Mouse (Mus musculus) lung, postnatal 36 days (tissue): ENCODE measurements around the gene Ifi206.
A peak's percentile ranks its signal among the peaks of the same experiment; 100 is the strongest.
"Not testable (repeated sequence)": the region's sequence is repeated elsewhere in the genome, so short reads cannot be mapped to it uniquely, and the experiment has no call there.

ENCODE experiments used
- DNase-seq: peaks from one replicate; pipeline ENCODE4 v3.0.0; 2022; ENCODE audit warnings: mixed read lengths

The Ifi206 gene

GRCm38 (mm10) chr1:173490812-173491480 lies at the start of gene Ifi206:
Ifi206 (minus strand) TSS chr1:173491041.
- peak; percentile 18 for DNase-seq

GRCm38 (mm10) chr1:173535791-173536190 lies 45.0 kb upstream of the Ifi206 start, which contains the start of gene Ifi214:
Ifi214 (minus strand) TSS chr1:173535957.
- DNase-seq: peak; percentile 7

GRCm38 (mm10) chr1:173521452-173521851 lies 30.6 kb upstream of the Ifi206 start:
- no peak for DNase-seq

- DNase-seq: not testable (repeated sequence)
Measured at GRCm38 (mm10) chr1:173510595-173510994, 19.8 kb upstream of the Ifi206 start.

- not testable (repeated sequence) for DNase-seq
Measured at GRCm38 (mm10) chr1:173491483-173491882, 642 bp upstream of the Ifi206 start.

GRCm38 (mm10) chr1:173481182-173481574 lies 9.7 kb downstream of the Ifi206 start:
- DNase-seq: not testable (repeated sequence)

GRCm38 (mm10) chr1:173480399-173481181 lies 10.3 kb downstream of the Ifi206 start:
- DNase-seq: not testable (repeated sequence)

- DNase-seq: no peak
Measured at GRCm38 (mm10) chr1:173456761-173457160, 34.1 kb downstream of the Ifi206 start.

- peak; percentile 64 for DNase-seq
Measured at GRCm38 (mm10) chr1:173456139-173456754, 34.6 kb downstream of the Ifi206 start.

GRCm38 (mm10) chr1:173451665-173452064 lies 39.2 kb downstream of the Ifi206 start:
- DNase-seq: peak; percentile 41

- no peak for DNase-seq
Measured at GRCm38 (mm10) chr1:173450621-173451020, 40.2 kb downstream of the Ifi206 start.

GRCm38 (mm10) chr1:173447067-173447466 lies 43.8 kb downstream of the Ifi206 start:
- peak; percentile 17 for DNase-seq

- no peak for DNase-seq
Measured at GRCm38 (mm10) chr1:173443061-173443460, 47.8 kb downstream of the Ifi206 start.

GRCm38 (mm10) chr1:173441210-173441609 lies 49.6 kb downstream of the Ifi206 start:
- DNase-seq: no peak

- DNase-seq: no peak
Measured at GRCm38 (mm10) chr1:173440681-173441080, 50.2 kb downstream of the Ifi206 start.

- peak; percentile 39 for DNase-seq
Measured at GRCm38 (mm10) chr1:173437161-173437953, 53.5 kb downstream of the Ifi206 start.

GRCm38 (mm10) chr1:173432411-173432810 lies 58.4 kb downstream of the Ifi206 start:
- no peak for DNase-seq

GRCm38 (mm10) chr1:173429995-173430699 lies 60.7 kb downstream of the Ifi206 start:
- no peak for DNase-seq

GRCm38 (mm10) chr1:173427385-173427784 lies 63.5 kb downstream of the Ifi206 start:
- peak; percentile 41 for DNase-seq

- no peak for DNase-seq
Measured at GRCm38 (mm10) chr1:173426345-173426744, 64.5 kb downstream of the Ifi206 start.

GRCm38 (mm10) chr1:173420374-173420773 lies 70.5 kb downstream of the Ifi206 start:
- peak; percentile 76 for DNase-seq
